Mouse (Mus musculus): Measurements from ENCODE around the gene Afm.

DNA sequence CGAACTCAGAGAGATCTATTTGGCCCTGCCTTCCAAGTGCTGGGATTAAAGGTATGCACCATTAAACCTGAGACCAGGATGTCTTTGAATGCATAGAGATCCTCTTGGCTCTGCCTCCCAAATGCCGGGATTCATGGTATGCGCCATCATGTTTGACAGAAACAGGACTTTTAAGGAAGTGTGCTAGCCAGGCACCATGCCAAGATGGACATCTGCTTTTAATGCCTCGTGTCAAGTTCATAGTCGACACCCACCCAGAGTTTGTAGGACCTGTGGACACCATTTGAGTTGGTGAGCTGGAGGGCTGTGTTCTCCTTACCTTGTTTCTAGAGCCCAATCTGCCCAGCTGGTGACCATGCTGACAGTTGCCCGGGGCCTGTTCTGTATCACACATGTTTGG is 73.2 kb downstream of the Afm start:
- TF ChIP-seq POLR2A (IDR thresholded peaks at IDR 0.05; ENCODE audit: insufficient read depth, low read length) (no peak), EP300 (IDR thresholded peaks at IDR 0.05; ENCODE audit: insufficient read depth, low read depth, low read length) (no peak), CTCF (IDR thresholded peaks at IDR 0.05; ENCODE audit: low read depth, low read length) (no peak)
